Mouse (Mus musculus): ENCODE data around the gene Hemk1. TPM values are rescaled to one million over a fixed set of nuclear protein-coding genes. Genes with fewer than 3 reads are reported as not detected.
"Not testable (repeated sequence)": the region's sequence is repeated elsewhere in the genome, so short reads cannot be mapped to it uniquely, and the experiment has no call there.

Hemk1 gene
- total RNA-seq, 2 experiments from 2014 or later: 20.4 to 22.7 TPM

DNA sequence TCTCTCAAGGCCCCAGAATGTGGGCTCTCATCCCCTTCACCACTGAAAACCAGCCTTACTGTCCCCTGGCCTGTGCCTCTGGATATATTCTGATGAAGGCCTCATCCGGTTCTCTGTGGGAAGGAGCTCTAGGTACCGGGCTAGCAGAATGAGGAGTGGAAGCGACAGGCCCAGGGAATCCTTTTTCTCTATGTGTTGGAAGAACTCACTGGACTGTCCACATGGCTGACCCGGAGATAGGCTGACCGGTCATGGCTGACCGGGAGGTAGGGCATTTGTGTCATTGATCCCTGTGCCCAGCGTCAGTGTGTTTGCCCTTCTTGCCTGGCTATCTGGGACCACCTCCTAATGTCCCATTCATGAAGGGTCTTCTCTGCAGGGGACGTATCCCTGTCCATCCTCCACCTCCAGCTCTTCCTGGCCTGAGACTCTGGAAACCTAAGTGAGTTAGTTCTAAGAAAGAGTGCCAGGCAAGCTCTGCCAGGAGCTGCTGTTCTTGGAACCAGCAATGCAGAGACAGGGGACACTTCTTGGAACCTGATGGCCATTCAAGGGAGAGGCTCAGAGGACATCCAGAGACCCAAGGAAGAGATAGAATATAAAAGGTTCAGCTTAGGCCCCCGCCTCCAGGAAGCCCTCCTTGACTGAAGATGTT is 29.7 kb downstream of the Hemk1 start:
- DNase-seq: no peak

DNA sequence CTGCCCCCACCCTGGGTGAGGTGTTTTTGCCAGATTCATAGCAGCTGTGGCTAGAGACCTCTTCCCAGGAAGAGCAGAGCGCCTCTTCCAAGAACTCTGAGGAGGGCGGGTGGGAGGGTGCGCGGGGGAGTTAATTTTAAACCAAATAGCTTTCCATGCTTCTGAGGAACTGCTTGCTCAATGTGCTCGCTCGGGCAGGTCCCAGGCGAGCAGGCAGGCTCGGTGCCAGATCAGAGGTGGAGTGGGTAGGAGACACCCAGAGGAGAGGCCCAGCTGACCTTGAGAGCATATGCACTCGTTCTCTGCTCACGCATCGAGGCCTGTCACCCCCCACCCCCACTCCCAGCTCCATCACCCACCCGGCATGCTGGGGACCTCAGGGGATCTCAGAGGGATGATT is 30.3 kb downstream of the Hemk1 start:
- peak; percentile 89 to 91 for DNase-seq

DNA sequence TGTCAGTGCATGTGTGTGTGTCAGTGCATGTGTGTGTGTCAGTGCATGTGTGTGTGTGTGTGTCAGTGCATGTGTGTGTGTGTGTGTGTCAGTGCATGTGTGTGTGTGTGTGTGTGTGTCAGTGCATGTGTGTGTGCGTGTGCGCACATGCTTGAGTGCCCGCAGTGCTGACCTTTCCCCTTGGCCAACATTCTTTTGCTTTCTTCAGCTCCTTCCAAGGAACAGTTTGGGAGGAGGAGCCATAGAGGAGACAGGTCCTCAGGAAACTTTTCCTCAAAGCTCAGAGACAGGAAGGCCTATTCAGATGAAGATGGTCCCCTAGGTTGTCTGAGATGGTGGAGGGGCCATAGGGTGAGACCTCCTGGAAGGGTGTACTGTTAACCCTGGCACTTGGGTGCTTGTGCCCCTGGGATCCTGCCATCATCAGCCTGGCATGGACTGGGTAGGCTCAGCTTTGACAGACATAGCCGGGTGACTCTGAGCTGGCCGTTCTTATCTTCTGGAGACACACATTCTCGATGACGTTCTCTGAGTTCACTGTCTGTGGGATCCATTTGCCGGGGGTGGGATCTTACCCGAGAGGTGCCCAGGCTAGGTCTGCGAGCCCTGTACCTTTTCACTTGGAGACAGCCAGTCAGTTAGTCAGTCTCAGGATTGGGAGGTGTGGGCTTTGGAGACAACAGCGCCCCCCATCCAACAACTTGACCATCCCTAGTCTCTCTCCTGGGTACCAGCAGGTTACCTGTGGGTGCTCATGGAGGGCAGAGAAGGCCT is 30.9 kb downstream of the Hemk1 start:
- DNase-seq: peak in 1 of 2 experiments; percentile 64

DNA sequence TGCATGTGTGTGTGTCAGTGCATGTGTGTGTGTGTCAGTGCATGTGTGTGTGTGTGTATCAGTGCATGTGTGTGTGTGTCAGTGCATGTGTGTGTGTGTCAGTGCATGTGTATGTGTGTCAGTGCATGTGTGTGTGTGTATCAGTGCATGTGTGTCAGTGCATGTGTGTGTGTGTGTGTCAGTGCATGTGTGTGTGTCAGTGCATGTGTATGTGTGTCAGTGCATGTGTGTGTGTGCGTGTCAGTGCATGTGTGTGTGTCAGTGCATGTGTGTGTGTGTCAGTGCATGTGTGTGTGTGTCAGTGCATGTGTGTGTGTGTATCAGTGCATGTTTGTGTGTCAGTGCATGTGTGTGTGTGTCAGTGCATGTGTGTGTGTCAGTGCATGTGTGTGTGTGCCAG is 31.5 kb downstream of the Hemk1 start:
- not testable (repeated sequence) for DNase-seq

DNA sequence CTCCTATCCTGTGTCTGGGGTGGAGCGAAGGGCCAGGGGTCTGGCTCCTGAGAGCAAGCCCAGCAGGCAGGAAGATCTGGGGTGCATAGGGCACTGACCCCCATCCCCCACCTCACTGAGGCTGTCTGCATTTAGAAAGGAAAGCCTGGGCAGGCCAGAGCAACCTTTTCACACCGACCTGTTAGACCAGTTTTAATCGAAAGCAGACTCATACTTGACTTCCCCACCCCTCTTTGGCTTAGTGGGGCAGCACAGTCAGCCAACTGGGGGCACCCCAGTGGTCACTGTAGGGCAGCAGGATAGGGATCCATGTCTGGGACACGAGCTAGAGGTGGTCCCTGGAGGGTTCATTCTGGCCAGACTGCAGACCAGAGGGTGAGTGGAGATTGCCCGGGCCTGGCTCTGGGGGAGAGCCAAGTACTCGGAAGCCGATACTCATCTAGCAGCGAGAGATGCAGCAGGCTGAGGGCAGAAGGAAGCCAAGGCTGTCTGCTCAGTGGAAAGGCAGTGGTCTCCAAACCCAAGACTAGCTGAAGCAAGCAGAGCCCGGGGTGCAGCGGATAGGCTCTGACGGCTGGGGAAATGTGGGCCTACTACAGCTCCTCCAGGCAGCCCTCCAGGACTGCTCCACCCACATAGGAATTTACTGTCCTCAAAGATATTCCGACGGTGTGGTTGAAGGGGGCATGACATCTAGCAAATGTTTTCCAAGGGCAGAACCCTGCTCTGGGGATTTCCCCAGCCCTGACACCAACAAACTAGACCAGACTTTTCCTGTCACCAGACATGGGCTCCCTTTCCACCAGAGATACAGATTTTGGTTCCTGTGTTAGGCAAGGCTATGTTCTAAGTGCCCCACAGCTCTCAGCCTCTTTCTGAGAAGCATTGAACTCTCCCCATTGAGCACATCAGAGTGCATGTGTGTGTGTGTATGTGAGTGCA is 32.3 kb downstream of the Hemk1 start:
- DNase-seq: no peak

DNA sequence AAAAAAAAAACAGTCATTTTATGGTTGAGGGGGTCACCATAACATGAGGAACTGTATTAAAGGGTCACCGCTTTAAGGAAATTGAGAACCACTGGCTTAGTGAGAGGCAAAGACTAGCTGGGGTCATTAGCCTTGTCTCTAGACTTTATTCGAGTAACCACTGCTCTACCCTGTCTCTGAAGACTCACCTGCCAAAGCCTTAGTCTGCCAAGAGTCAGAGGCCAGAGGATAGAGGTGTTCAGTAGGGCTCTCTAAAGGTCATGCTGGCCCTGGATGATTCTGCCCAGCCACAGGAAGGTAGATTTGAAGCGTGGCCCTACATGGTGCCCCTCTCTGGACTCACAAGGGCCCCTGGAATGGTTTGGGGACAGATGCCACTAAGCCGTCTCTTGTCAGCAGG is 33.1 kb downstream of the Hemk1 start:
- no peak for DNase-seq

DNA sequence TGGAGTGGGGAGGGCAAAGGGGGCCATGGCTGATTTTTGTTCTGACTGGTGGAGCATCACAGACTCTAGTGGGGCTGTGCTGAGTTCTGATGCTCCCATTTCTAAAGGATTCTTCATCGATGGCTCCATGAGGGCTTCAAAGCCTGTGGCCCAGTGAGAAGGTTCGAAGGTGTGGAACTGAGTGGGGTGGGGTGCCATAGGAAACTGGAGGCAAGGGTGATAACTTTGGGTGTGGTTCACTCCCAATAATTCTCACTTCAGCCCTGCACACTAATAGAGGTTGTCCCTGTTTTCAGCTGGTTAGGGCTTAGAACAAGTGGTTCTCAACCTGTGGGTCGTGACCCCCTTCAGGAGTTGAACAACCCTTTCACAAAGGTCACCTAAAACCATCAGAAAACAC is 33.8 kb downstream of the Hemk1 start:
- DNase-seq: no peak

DNA sequence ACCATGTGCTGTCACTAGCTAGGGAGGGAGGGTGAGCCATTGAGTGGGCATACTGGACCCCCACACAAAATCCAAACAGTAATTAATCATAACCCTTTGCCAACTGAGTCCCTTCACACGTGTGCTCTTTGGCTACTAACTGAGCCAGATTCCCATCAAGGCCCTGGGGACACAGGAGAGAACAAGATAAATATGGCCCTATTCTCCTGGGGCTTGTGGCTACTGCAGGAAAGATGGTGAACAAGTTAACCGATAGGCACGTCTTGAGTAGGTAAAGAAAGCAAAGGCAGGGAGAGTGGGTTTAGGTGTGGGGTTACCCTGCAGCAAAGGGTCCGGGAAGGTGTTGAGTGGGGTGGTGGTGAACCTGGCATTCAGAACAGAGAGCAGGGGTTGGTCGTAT is 34.2 kb downstream of the Hemk1 start:
- DNase-seq: no peak

DNA sequence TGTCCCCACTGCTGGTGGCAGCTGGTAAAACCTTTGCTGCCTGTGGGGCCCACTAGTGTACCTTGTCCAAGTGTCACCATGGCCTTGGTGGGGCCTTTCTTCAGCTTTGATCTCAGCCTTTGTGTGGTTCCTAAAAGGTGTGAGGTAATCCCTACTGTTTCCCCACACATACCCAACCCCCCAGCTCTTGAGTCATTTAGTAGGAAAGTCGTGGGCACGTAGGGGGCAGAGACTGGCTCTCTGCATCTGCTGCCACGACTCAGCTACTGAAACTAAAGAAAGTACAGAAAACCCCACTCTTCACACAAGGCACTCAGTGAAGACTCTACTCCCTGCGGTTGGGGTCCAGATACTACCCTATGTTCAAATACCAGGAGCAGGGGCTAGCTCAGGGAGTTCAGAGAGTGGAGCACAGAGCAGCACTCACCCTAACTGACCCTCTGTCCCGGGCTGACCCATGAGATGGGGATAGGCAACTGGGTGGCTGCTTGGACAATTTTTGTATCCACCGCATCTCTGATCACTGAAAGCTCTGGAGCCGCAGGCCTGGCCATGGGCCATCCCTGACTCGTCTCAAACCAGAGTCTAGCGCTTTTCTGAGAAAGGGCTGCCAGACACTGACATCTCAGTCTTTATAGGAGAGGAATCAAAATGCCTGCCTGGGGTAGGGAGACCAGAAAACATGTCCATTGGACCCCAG is 34.9 kb downstream of the Hemk1 start:
- peak in 1 of 2 experiments; percentile 35 for DNase-seq

DNA sequence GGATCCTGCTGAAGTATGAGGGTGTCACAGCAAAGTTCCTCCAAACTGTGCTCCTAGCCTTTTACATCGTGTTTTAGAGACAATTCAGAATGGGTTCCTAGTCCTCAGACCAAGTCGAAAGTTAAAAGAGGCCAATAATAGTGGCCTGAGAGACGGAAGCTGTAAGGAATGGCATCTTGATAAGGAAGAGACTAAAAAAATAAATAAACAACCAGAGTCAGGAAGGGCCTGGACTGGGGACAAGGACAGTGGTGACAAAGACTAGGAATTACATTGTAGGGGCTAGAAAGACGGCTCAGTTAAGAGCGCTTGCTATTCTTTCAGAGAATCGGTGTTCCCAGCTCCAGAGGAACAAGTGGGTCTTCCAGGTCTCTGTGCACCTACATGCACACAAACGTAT is 35.6 kb downstream of the Hemk1 start:
- DNase-seq: no peak

DNA sequence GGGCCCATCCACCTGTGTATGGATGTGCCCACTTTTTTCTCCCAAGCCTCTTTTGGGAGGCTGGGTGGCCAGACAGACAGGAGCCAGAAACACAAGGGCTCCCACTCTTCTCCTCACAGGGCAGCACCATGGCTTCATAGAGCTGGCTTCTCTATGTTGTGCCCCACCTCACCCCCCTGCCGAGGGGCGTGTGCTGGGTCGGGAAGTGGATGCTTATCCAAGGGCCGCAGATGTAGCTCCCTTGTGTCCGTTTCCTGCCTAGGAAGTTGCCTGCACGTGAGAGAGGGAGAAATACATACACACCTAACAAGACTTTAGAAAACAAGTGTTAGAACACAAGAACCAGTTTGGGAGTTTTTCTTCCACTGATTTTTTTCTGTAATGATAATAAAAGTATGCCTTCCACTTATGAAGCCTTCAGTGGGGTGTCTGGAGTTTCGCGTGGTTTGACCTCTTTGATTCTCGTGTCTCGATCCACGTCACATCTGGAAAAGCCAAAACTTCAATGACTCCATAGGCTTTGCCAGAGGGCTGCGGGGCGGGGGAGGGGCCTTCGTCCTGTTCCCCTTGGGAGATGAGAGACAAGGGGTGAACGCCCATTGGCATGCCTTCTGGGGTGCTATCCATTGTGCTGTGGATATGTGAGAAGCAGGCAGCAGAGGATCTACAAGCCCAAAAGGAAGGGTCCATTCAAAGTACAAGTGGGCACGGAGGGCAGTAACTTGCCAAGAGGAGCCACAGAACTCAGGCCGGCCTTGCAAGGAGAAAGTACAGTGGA is 36.4 kb downstream of the Hemk1 start:
- DNase-seq: peak in 1 of 2 experiments; percentile 34

DNA sequence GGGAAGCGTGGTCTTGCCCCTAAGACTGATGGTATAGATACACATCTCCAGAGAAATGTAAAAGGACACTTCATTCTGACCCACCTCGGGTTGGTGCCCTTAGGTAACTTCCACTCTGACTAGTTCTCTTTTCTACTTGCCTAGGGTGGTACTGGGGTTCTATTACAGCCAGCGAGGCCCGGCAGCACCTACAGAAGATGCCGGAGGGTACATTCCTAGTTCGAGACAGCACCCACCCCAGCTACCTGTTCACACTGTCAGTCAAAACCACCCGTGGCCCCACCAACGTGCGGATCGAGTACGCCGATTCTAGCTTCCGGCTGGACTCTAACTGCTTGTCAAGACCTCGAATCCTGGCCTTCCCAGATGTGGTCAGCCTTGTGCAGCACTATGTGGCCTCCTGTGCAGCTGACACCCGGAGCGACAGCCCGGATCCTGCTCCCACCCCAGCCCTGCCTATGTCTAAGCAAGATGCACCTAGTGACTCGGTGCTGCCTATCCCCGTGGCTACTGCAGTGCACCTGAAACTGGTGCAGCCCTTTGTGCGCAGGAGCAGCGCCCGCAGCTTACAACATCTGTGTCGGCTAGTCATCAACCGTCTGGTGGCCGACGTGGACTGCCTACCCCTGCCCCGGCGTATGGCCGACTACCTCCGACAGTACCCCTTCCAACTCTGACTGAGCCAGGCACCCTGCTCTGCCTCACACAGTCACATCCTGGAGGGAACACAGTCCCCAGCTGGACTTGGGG is 37.8 kb downstream of the Hemk1 start:
- no peak for DNase-seq

DNA sequence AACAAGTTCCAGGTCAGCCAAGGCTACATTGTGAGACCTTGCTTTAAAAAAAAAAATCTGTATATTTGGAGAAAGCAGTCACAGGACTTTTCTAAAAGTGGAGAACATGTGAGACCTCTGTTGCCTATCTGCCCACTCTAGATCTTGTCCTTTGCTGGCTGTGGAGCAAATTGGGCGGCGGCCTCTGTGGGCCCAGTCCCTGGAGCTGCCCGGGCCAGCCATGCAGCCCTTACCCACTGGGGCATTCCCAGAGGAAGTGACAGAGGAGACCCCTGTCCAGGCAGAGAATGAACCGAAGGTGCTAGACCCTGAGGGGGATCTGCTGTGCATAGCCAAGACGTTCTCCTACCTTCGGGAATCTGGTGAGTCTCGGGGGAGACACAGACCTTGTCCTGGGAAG is 38.4 kb downstream of the Hemk1 start:
- peak; percentile 68 for DNase-seq

DNA sequence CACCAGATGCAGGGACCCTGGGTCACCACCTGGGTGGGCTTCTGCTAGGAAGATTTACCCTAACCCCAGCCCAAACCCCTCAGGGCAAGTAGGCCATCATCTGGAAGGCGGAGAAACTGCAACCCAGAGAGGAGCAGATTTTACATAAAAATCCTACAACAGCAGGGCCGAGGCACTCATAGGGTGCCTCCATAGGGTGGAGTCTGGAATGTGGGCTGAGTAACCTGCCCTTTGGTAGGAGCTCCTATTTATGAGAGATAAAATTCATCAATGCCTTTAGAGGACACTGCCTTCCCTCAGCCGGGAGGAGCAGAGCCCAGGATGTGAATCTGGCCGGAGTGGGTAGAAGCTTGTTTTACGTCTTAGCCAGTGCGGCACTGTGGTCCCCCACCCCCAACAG is 39.3 kb downstream of the Hemk1 start:
- no peak for DNase-seq

DNA sequence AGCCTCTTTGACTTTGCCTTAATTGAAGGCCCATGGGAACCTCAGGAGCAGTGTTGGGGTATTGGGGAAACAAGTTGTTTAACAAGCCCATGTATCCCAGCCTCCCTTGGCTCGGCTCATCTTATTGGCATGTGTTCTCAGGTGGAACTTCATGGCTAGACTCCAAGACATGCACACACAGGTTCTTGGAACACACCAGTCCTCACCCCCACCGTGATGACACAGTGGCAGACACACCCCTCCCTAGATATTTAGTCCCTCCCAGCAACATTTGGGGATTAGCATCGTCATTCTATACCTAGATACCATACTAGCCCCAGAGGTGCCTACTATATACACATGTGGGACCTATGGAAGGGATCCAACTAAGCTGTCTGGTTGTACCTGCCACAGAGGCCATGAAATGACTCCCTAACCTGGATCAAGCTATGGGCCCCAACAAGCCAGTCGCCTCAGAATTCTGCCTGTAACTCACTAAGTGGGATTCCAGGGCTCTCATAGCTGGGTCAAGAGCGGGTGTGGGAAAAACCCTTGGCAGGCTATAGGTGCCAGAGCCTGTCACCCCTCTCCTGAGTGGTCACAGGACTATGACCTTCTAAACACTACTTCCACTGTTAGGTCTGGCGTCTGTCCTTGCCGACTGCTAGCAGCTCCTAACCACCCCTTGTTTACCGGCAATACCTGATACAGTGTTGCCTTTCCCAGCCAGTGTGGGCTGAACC is 39.9 kb downstream of the Hemk1 start:
- DNase-seq: peak; percentile 64 to 70

DNA sequence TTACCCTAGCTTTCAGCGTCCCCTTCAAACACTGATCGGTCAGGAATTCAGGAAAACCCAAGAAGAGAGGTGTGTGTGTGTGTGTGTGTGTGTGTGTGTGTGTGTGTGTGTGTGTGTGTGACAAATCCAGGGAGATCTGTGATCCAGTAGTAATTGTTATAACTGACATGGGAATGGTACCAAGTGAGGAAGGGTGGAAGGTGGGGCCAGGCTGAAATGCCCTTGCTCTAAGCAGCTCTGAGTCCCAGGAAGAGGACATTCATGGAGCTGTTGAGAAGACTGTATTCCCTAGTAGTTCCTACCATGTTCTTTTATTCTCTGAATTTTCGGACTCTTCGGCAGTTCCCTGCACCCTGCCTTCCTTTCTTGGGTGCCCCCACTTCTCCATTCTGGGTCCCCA is 40.5 kb downstream of the Hemk1 start:
- DNase-seq: no peak

DNA sequence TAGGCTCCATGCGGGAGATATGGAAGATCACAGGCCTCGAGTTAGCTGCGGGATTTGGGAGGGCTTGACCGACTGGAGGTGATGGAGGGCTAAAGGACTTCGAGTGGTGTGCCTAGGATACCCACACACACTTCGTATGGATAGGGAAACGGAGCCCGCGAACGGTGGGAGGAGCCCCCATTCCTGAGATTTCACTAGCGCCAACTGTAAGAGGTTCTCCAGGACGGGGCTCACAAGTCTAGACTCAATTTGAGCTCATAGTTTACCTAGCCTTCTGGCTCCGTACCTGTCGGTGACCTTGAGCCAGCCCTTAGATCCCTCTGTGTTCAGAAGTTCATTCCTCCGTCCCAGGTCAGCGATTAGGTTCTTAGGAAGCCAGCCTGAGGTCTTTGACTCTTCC is 41.1 kb downstream of the Hemk1 start:
- DNase-seq: no peak

DNA sequence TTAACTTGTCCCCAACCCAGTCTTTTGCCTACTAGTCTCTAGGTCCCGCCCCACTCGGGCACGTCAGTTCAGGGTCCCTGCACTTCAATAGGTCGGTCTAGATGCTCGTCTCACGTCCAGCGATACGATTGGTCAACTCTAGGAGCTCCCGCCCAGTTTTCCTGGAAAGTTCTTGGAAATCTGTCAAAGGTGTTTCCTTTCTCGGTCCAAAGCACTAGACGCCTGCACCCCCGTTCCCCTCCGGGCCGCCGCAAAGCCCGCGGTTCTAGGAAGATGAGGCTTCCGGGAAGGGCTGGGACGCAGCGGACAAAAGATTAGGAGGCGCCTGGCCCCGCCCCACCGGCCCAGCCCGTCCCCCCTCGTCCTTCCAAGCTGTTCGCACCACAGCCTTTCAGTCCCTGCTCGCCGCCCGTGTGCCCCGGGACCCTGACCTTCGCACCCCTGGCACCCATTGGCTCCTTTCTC is 41.6 kb downstream of the Hemk1 start:
- DNase-seq: peak; percentile 97 to 100

DNA sequence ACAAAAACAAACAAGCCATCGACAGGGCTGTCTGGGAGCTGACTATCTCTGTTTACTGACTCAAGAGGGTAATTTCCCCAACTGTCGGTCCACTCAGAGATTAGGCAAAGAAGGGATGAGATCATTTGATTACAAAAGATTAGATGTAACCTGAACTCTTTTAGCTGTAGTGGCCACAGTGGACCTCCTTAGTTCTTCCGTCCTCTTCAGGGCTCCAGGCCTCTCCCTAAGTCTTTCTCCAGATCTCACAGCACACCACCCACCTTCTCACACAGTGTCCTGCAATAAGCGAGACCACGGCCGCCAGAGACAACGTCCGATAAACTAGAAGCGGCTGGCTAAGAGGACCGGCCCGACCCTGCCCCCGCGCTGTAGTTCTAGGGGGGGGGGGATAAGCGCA is 42.1 kb downstream of the Hemk1 start:
- no peak for DNase-seq

DNA sequence AAGGTAGTCTGAATTCAATTTTAAA is 42.3 kb downstream of the Hemk1 start, which contains the start of gene Cish:
Gene Cish, plus strand, starts transcription at position 11 of the 25 bp plus-strand sequence.
- DNase-seq: no peak

DNA sequence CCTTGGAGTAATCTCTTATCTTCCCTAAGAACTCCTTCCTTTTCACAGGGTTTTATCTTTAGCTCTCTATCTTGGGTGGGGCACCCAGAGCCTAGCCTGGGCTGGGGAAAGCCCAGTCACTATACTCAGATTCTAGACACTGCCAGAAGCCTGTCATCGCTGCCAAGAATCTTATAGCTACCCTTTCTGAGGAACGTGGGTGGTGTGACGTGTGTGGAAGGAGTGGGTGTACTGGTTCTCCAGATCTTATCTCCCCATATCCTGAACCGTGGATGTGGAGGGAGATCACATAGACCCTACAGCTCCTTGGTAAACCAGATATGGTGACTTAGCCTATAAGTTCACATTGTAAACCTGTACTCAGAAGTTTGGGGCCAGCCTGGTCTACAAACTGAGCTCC is 42.5 kb downstream of the Hemk1 start:
- DNase-seq: no peak
